Mouse (Mus musculus): ENCODE data around the gene Dnttip2.

DNA sequence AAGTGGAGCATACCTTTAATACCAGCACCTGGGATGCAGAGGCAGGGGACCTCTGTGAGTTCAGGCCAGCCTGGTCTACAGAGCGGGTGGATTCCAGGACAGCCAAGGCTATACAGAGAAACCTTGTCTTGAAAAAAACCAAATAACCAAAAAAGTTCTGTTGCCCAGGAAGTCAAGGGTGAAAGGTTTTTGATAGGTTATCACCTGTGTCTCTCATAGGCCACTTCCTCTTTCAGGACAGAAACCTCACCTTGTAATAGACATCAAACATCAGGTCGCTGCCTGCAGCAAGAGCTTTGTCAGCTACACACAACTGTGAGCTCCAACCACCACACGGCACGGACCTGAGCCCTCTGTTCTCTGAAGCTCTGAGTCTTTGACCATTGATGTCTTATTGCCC, 30.4 kb downstream of the Dnttip2 start:
- TF ChIP-seq TAL1 (IDR thresholded peaks at IDR 0.05; ENCODE audit: low read length) (no peak), GATA1 (IDR thresholded peaks at IDR 0.05; ENCODE audit: low read length) (no peak)
